Mouse (Mus musculus): Measurements from ENCODE around the gene Gm38655. TPM values are rescaled to one million over a fixed set of nuclear protein-coding genes. Genes with fewer than 3 reads are reported as not detected.

Gene Gm38655
- polyA plus RNA-seq, 1 experiment: not detected

- Histone ChIP-seq H3ac (ENCODE audit: control insufficient read depth, insufficient read length) (no peak overlapping the region), H3K79me2 (ENCODE audit: control insufficient read depth, insufficient read depth) (no peaks in the 10 kb centered on the region), H3K4me3 (no peak overlapping the region), H3K4me2 (ENCODE audit: low read depth) (no peak overlapping the region), H3K27me3 (ENCODE audit: control insufficient read depth, insufficient read depth, insufficient read length) (peaks cover 10% of the 10 kb centered on the region), H3K36me3 (ENCODE audit: control insufficient read depth, insufficient read depth) (no peaks in the 10 kb centered on the region)
- TF ChIP-seq POLR2AphosphoS2 (IDR thresholded peaks at IDR 0.05; ENCODE audit: insufficient read length, low read depth) (no peak), E2F4 (IDR thresholded peaks at IDR 0.05; ENCODE audit: insufficient read depth) (no peak), MAX (IDR thresholded peaks at IDR 0.05; ENCODE audit: low read depth) (no peak), MYOG (IDR thresholded peaks at IDR 0.05; ENCODE audit: control insufficient read depth in 1 of 3, insufficient read depth in 1 of 3, insufficient read length in 2 of 3, low read depth in 2 of 3) (no peak), TCF3 (IDR thresholded peaks at IDR 0.05; ENCODE audit: insufficient read length, low read depth) (no peak), POLR2A (IDR thresholded peaks at IDR 0.05; ENCODE audit: insufficient read length, low read depth) (no peak), MYOD1 (IDR thresholded peaks at IDR 0.05; ENCODE audit: control insufficient read depth in 1 of 3, insufficient read length in 2 of 3, low read depth in 2 of 3) (no peak), SRF (IDR thresholded peaks at IDR 0.05; ENCODE audit: control insufficient read depth, insufficient read length, low read depth) (no peak), CEBPB (IDR thresholded peaks at IDR 0.05; ENCODE audit: insufficient read depth, poor library complexity, severe bottlenecking) (no peak), TCF12 (IDR thresholded peaks at IDR 0.05; ENCODE audit: insufficient read depth, poor library complexity, severe bottlenecking) (no peak), USF1 (IDR thresholded peaks at IDR 0.05; ENCODE audit: low read depth) (no peak), REST (IDR thresholded peaks at IDR 0.05; ENCODE audit: insufficient read depth, insufficient read length) (no peak)
These were observed 51.3 kb downstream of the Gm38655 start for GRCm38 (mm10) chr17:25123979-25124378.

Other genes with a start within 250 kb of the Gm38655 start
- gene Mapk8ip3, start 238.5 kb downstream of the Gm38655 start, polyA plus RNA-seq (2012; fragmentation: generic; extraction: Trizol): 47.6 TPM
- gene Jpt2, start 214.8 kb downstream of the Gm38655 start, polyA plus RNA-seq (2012; fragmentation: generic; extraction: Trizol): 16.3 TPM
- gene Cramp1l, start 159.7 kb downstream of the Gm38655 start, polyA plus RNA-seq (2012; fragmentation: generic; extraction: Trizol): 3.5 TPM
- gene Ift140, start 159.4 kb downstream of the Gm38655 start, polyA plus RNA-seq (2012; fragmentation: generic; extraction: Trizol): 8.9 TPM
- 0.43 TPM for gene Tmem204, start 91.9 kb downstream of the Gm38655 start, polyA plus RNA-seq (2012; fragmentation: generic; extraction: Trizol)
- gene Telo2, start 59.5 kb downstream of the Gm38655 start, polyA plus RNA-seq (2012; fragmentation: generic; extraction: Trizol): 14.4 TPM
- gene Ptx4, start 54.7 kb downstream of the Gm38655 start, polyA plus RNA-seq (2012; fragmentation: generic; extraction: Trizol): not detected
- 22.9 TPM for gene Clcn7, start 42.1 kb downstream of the Gm38655 start, polyA plus RNA-seq (2012; fragmentation: generic; extraction: Trizol)
- not detected for gene Ccdc154, start 13.0 kb downstream of the Gm38655 start, polyA plus RNA-seq (2012; fragmentation: generic; extraction: Trizol)
- gene BC003965, start 9.1 kb upstream of the Gm38655 start, polyA plus RNA-seq (2012; fragmentation: generic; extraction: Trizol): 13.7 TPM
- gene Unkl, start 12.9 kb upstream of the Gm38655 start, polyA plus RNA-seq (2012; fragmentation: generic; extraction: Trizol): 1.9 TPM
- 26.5 TPM for gene Gnptg, start 64.7 kb upstream of the Gm38655 start, polyA plus RNA-seq (2012; fragmentation: generic; extraction: Trizol)
- 44.7 TPM for gene Tsr3, start 64.7 kb upstream of the Gm38655 start, polyA plus RNA-seq (2012; fragmentation: generic; extraction: Trizol)
- 0.01 TPM for gene Baiap3, start 80.9 kb upstream of the Gm38655 start, polyA plus RNA-seq (2012; fragmentation: generic; extraction: Trizol)
- 246 TPM for gene Ube2i, start 99.2 kb upstream of the Gm38655 start, polyA plus RNA-seq (2012; fragmentation: generic; extraction: Trizol)
- gene Prss34, start 122.9 kb upstream of the Gm38655 start, polyA plus RNA-seq (2012; fragmentation: generic; extraction: Trizol): not detected
- gene Prss28, start 133.2 kb upstream of the Gm38655 start, polyA plus RNA-seq (2012; fragmentation: generic; extraction: Trizol): not detected
- gene Prss29, start 143.2 kb upstream of the Gm38655 start, polyA plus RNA-seq (2012; fragmentation: generic; extraction: Trizol): not detected
- gene Tpsab1, start 170.1 kb upstream of the Gm38655 start, polyA plus RNA-seq (2012; fragmentation: generic; extraction: Trizol): 0.47 TPM
- gene Tpsb2, start 190.8 kb upstream of the Gm38655 start, polyA plus RNA-seq (2012; fragmentation: generic; extraction: Trizol): not detected
- not detected for gene Tpsg1, start 193.8 kb upstream of the Gm38655 start, polyA plus RNA-seq (2012; fragmentation: generic; extraction: Trizol)